Mouse (Mus musculus) erythroblast, embryonic 14.5 days (primary cell): ENCODE results near the gene Gas1.

Experiments
- GATA1 ChIP-seq: IDR thresholded peaks from 2 replicates; pipeline ENCODE4 v1.6.1; 2012; ENCODE audit warnings: low read length, inconsistent platforms, mixed read lengths
- TAL1 ChIP-seq: IDR thresholded peaks from 3 replicates; pipeline ENCODE4 v1.6.1; 2012; ENCODE audit warnings: low read length, inconsistent platforms, mixed read lengths

DNA sequence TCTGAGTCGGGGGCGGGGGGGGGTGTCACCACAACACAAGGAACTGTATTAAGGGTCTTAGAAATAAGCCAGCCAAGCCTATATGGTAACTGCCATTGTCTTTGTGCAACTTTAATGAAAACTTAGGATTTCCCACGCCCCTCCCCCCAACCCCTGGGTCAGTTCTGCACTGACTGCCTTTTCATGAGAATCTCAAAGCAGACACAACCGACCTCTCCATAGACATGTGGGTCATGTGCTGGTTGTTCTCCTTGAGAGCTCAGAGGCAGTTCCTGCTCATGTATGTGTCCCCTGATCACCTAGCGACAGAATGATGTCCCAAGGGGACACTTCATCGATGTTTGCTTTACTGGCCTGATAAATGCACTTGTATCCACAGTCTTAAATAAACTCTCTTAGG is 27.6 kb upstream of the Gas1 start:
- TF ChIP-seq GATA1 (no peak), TAL1 (no peak)
